Mouse (Mus musculus): Measurements from ENCODE around the gene Slitrk3. TPM values are rescaled to one million over a fixed set of nuclear protein-coding genes. Genes with fewer than 3 reads are reported as not detected.
"Not testable (repeated sequence)": the region's sequence is repeated elsewhere in the genome, so short reads cannot be mapped to it uniquely, and the experiment has no call there.

The Slitrk3 gene
- polyA plus RNA-seq (2015; fragmentation: Nextera tagmentation; extraction: Ambion mirVana), result 25.6 and 28.1 TPM in 2 replicates

- Histone ChIP-seq H3K27ac (replicated peaks) (peak within 1 kb of the TSS; percentile 87), H3K27me3 (replicated peaks) (no peaks in the 10 kb centered on the region), H3K4me2 (peak within 1 kb of the TSS; percentile 71), H3K36me3 (no peaks in the 10 kb centered on the region), H3K4me1 (peaks cover 17% of the 10 kb centered on the region), H3K9me3 (replicated peaks) (no peaks in the 10 kb centered on the region), H3K9ac (replicated peaks) (peak within 1 kb of the TSS; percentile 72), H3K4me3 (replicated peaks) (peak within 1 kb of the TSS; percentile 59)
- under 1% methylated on average over 44 of the region's 44 CpGs for WGBS
- ATAC-seq (ENCODE audit: low FRiP score), result peak; percentile 76
These were observed at the start of gene Slitrk3 for GRCm38 (mm10) chr3:73057197-73057811. Gene Slitrk3 (minus strand): TSS chr3:73057803.

GRCm38 (mm10) chr3:73094445-73094844, 36.8 kb upstream of the Slitrk3 start:
- WGBS, result 94% methylated on average over 2 of the region's 2 CpGs

GRCm38 (mm10) chr3:73084620-73085019, 27.0 kb upstream of the Slitrk3 start:
- Histone ChIP-seq H3K27ac (replicated peaks) (no peak overlapping the region), H3K36me3 (no peaks in the 10 kb centered on the region), H3K9ac (replicated peaks) (no peak overlapping the region), H3K4me1 (no peaks in the 10 kb centered on the region), H3K4me2 (no peak overlapping the region), H3K9me3 (replicated peaks) (no peaks in the 10 kb centered on the region), H3K27me3 (replicated peaks) (no peaks in the 10 kb centered on the region), H3K4me3 (replicated peaks) (no peak overlapping the region)
- no peak for ATAC-seq (ENCODE audit: low FRiP score)
- WGBS, result 70% methylated on average over 5 of the region's 5 CpGs

More at GRCm38 (mm10) chr3:73094445-73094844, 36.8 kb upstream of the Slitrk3 start:
- H3K9me3 ChIP-seq (replicated peaks); H3K27me3 ChIP-seq (replicated peaks); ATAC-seq (ENCODE audit: low FRiP score); H3K4me3 ChIP-seq (replicated peaks); H3K36me3 ChIP-seq; H3K27ac ChIP-seq (replicated peaks); H3K9ac ChIP-seq (replicated peaks); H3K4me1 ChIP-seq; H3K4me2 ChIP-seq: not testable (repeated sequence)

GRCm38 (mm10) chr3:73065823-73066755, 8.5 kb upstream of the Slitrk3 start:
- peak overlapping the region; percentile 42 for H3K4me3 ChIP-seq (replicated peaks)
- H3K4me1 ChIP-seq, result peaks cover 9% of the 10 kb centered on the region
- peak overlapping the region; percentile 63 for H3K27ac ChIP-seq (replicated peaks)
- H3K4me2 ChIP-seq, result peak overlapping the region; percentile 49
- ATAC-seq (ENCODE audit: low FRiP score), result peak; percentile 92
- WGBS, result 8% methylated on average over 20 of the region's 20 CpGs
- H3K9me3 ChIP-seq (replicated peaks), result no peaks in the 10 kb centered on the region
- H3K36me3 ChIP-seq, result no peaks in the 10 kb centered on the region
- peak overlapping the region; percentile 48 for H3K9ac ChIP-seq (replicated peaks)
- no peaks in the 10 kb centered on the region for H3K27me3 ChIP-seq (replicated peaks)

- peak overlapping the region; percentile 71 for H3K4me2 ChIP-seq
- H3K36me3 ChIP-seq, result no peaks in the 10 kb centered on the region
- no peaks in the 10 kb centered on the region for H3K9me3 ChIP-seq (replicated peaks)
- peaks cover 16% of the 10 kb centered on the region for H3K4me1 ChIP-seq
- WGBS, result 11% methylated on average over 4 of the region's 4 CpGs
- H3K27me3 ChIP-seq (replicated peaks), result no peaks in the 10 kb centered on the region
- H3K9ac ChIP-seq (replicated peaks), result no peak overlapping the region; the same call in 1 of the 2 replicates
- H3K27ac ChIP-seq (replicated peaks), result peak overlapping the region; percentile 51
- ATAC-seq (ENCODE audit: low FRiP score), result no peak
- H3K4me3 ChIP-seq (replicated peaks), result peak overlapping the region; percentile 59
These were observed 587 bp upstream of the Slitrk3 start for GRCm38 (mm10) chr3:73058190-73058589.

- under 1% methylated on average over 32 of the region's 32 CpGs for WGBS
- H3K36me3 ChIP-seq, result no peaks in the 10 kb centered on the region
- H3K9ac ChIP-seq (replicated peaks), result peak overlapping the region; percentile 72
- peak overlapping the region; percentile 59 for H3K4me3 ChIP-seq (replicated peaks)
- peak overlapping the region; percentile 87 for H3K27ac ChIP-seq (replicated peaks)
- ATAC-seq (ENCODE audit: low FRiP score), result peak; percentile 45
- no peaks in the 10 kb centered on the region for H3K27me3 ChIP-seq (replicated peaks)
- no peaks in the 10 kb centered on the region for H3K9me3 ChIP-seq (replicated peaks)
- H3K4me1 ChIP-seq, result peaks cover 20% of the 10 kb centered on the region
- peak overlapping the region; percentile 71 for H3K4me2 ChIP-seq
These were observed 959 bp downstream of the Slitrk3 start for GRCm38 (mm10) chr3:73056492-73057196.

GRCm38 (mm10) chr3:73056044-73056438, 1.6 kb downstream of the Slitrk3 start:
- 25% methylated on average over 5 of the region's 5 CpGs for WGBS
- Histone ChIP-seq H3K27me3 (replicated peaks) (no peaks in the 10 kb centered on the region), H3K4me2 (peak overlapping the region; percentile 71), H3K27ac (replicated peaks) (peak overlapping the region; percentile 87), H3K4me3 (replicated peaks) (peak overlapping the region; percentile 59), H3K9me3 (replicated peaks) (no peaks in the 10 kb centered on the region), H3K4me1 (peaks cover 20% of the 10 kb centered on the region), H3K36me3 (no peaks in the 10 kb centered on the region), H3K9ac (replicated peaks) (peak overlapping the region; percentile 61)
- ATAC-seq (ENCODE audit: low FRiP score), result no peak

- peak overlapping the region; percentile 67 for H3K27ac ChIP-seq (replicated peaks)
- H3K36me3 ChIP-seq, result peaks cover 1% of the 10 kb centered on the region; the same call in 1 of the 2 replicates
- peak overlapping the region; percentile 61 for H3K9ac ChIP-seq (replicated peaks)
- 33% methylated on average over 7 of the region's 7 CpGs for WGBS
- H3K4me1 ChIP-seq, result peaks cover 20% of the 10 kb centered on the region
- peak overlapping the region; percentile 71 for H3K4me2 ChIP-seq
- ATAC-seq (ENCODE audit: low FRiP score), result no peak
- no peaks in the 10 kb centered on the region for H3K9me3 ChIP-seq (replicated peaks)
- H3K27me3 ChIP-seq (replicated peaks), result no peaks in the 10 kb centered on the region
- H3K4me3 ChIP-seq (replicated peaks), result peak overlapping the region; percentile 59
These were observed 2.1 kb downstream of the Slitrk3 start for GRCm38 (mm10) chr3:73055399-73056043.

GRCm38 (mm10) chr3:73053451-73053931, 4.1 kb downstream of the Slitrk3 start:
- Histone ChIP-seq H3K36me3 (peaks cover 22% of the 10 kb centered on the region), H3K9me3 (replicated peaks) (no peaks in the 10 kb centered on the region), H3K27ac (replicated peaks) (peak overlapping the region; percentile 83), H3K4me3 (replicated peaks) (peak overlapping the region; percentile 51), H3K4me2 (peak overlapping the region; percentile 71), H3K4me1 (peaks cover 18% of the 10 kb centered on the region), H3K9ac (replicated peaks) (peak overlapping the region; percentile 49), H3K27me3 (replicated peaks) (no peaks in the 10 kb centered on the region)
- under 1% methylated on average over 26 of the region's 26 CpGs for WGBS
- ATAC-seq (ENCODE audit: low FRiP score), result peak; percentile 63

- Histone ChIP-seq H3K4me2 (no peak overlapping the region), H3K4me3 (replicated peaks) (no peak overlapping the region), H3K9me3 (replicated peaks) (no peaks in the 10 kb centered on the region), H3K27ac (replicated peaks) (no peak overlapping the region), H3K9ac (replicated peaks) (no peak overlapping the region), H3K27me3 (replicated peaks) (no peaks in the 10 kb centered on the region), H3K36me3 (peaks cover 23% of the 10 kb centered on the region), H3K4me1 (0 out of 2 replicates have a peak, but pooled peaks cover 2% of the 10 kb centered on the region)
- ATAC-seq (ENCODE audit: low FRiP score), result peak; percentile 72; the same call in 1 of the 2 replicates
- WGBS, result 3% methylated on average over 3 of the region's 3 CpGs
These were observed 11.4 kb downstream of the Slitrk3 start for GRCm38 (mm10) chr3:73046248-73046647.

GRCm38 (mm10) chr3:73042256-73042655, 15.3 kb downstream of the Slitrk3 start:
- Histone ChIP-seq H3K27ac (replicated peaks) (no peak overlapping the region), H3K4me3 (replicated peaks) (no peak overlapping the region), H3K27me3 (replicated peaks) (no peaks in the 10 kb centered on the region), H3K36me3 (no peaks in the 10 kb centered on the region), H3K9ac (replicated peaks) (no peak overlapping the region), H3K4me2 (no peak overlapping the region), H3K9me3 (replicated peaks) (no peaks in the 10 kb centered on the region), H3K4me1 (no peaks in the 10 kb centered on the region)
- ATAC-seq (ENCODE audit: low FRiP score), result no peak
